Mouse (Mus musculus) gastrocnemius, postnatal 4 days (tissue): ENCODE results near the gene Traf4. TPM values are rescaled to one million over a fixed set of nuclear protein-coding genes. Genes with fewer than 3 reads are reported as not detected.
"Not testable (repeated sequence)": the region's sequence is repeated elsewhere in the genome, so short reads cannot be mapped to it uniquely, and the experiment has no call there.

ENCODE experiments used
- DNase-seq, 2 experiments: peaks; one replicate each; pipeline ENCODE4 v3.0.0; 2021 to 2022; ENCODE audit warnings: low spot score in 2 of 2, mixed read lengths in 2 of 2
- long read RNA-seq, 2 experiments: library from polyadenylated mRNA; stranded (forward); transcript quantifications; one replicate each; pipeline ENCODE4 v2.0.0; 2021
- total RNA-seq, 2 experiments: library from RNA; stranded (reverse); gene quantifications; 2 replicates each; pipeline ENCODE4 v1.2.3; 2021

The Traf4 gene
- 10 to 100 TPM; 36.5 to 41.4 TPM for total RNA-seq
- long read RNA-seq, experiment 1, transcript Traf4-201 (7 exons, 2,078 nt), result major isoform, 27 of 40 reads
- long read RNA-seq, experiment 1, partial matches to known transcripts, result 9 of 40 reads
- long read RNA-seq, experiment 1, other reads (novel, unspliced or antisense), result 4 of 40 reads
- long read RNA-seq, experiment 2, transcript Traf4-201 (7 exons, 2,078 nt), result major isoform, 36 of 55 reads
- long read RNA-seq, experiment 2, partial matches to known transcripts, result 8 of 55 reads
- long read RNA-seq, experiment 2, other reads (novel, unspliced or antisense), result 11 of 55 reads

- peak; percentile 76 to 87 for DNase-seq
These were observed at the start of gene Traf4 for GRCm38 (mm10) chr11:78164924-78165760. Traf4 (minus strand) TSS chr11:78165589.

- no peak for DNase-seq
These were observed 47.9 kb upstream of the Traf4 start for GRCm38 (mm10) chr11:78213086-78213817.

- DNase-seq, result no peak
These were observed 46.1 kb upstream of the Traf4 start for GRCm38 (mm10) chr11:78211513-78211912.

GRCm38 (mm10) chr11:78210615-78211014, 45.2 kb upstream of the Traf4 start:
- DNase-seq, result no peak

GRCm38 (mm10) chr11:78209886-78210285, 44.5 kb upstream of the Traf4 start:
- no peak for DNase-seq

GRCm38 (mm10) chr11:78207190-78207589, 41.8 kb upstream of the Traf4 start:
- DNase-seq, result no peak

GRCm38 (mm10) chr11:78205361-78206206, 40.2 kb upstream of the Traf4 start:
- no peak for DNase-seq

- DNase-seq, result no peak
These were observed 38.9 kb upstream of the Traf4 start for GRCm38 (mm10) chr11:78204287-78204686.

- no peak for DNase-seq
These were observed 37.0 kb upstream of the Traf4 start for GRCm38 (mm10) chr11:78202372-78202771.

GRCm38 (mm10) chr11:78195101-78195863, 29.9 kb upstream of the Traf4 start:
- no peak for DNase-seq

- peak; percentile 63 to 80 for DNase-seq
These were observed 29.2 kb upstream of the Traf4 start for GRCm38 (mm10) chr11:78194411-78195100.

- no peak for DNase-seq
These were observed 27.7 kb upstream of the Traf4 start, which contains the start of gene Proca1 for GRCm38 (mm10) chr11:78193113-78193512. Proca1 (plus strand) TSS chr11:78193392.

- DNase-seq, result no peak
These were observed 24.7 kb upstream of the Traf4 start for GRCm38 (mm10) chr11:78190041-78190440.

GRCm38 (mm10) chr11:78189234-78190040, 24.0 kb upstream of the Traf4 start:
- peak; percentile 60 to 78 for DNase-seq

GRCm38 (mm10) chr11:78188331-78189233, 23.2 kb upstream of the Traf4 start, which contains the start of gene Rab34:
Rab34 (plus strand) TSS chr11:78188430.
- peak; percentile 79 to 87 for DNase-seq

- DNase-seq, result not testable (repeated sequence)
These were observed 19.3 kb upstream of the Traf4 start for GRCm38 (mm10) chr11:78184702-78185101.

GRCm38 (mm10) chr11:78183884-78184514, 18.6 kb upstream of the Traf4 start:
- DNase-seq, result no peak
